Mouse (Mus musculus): ENCODE results near the gene Wdr43. TPM values are rescaled to one million over a fixed set of nuclear protein-coding genes. Genes with fewer than 3 reads are reported as not detected.

Wdr43 gene
- polyA plus RNA-seq, 1 experiment, result 35.6 TPM

DNA sequence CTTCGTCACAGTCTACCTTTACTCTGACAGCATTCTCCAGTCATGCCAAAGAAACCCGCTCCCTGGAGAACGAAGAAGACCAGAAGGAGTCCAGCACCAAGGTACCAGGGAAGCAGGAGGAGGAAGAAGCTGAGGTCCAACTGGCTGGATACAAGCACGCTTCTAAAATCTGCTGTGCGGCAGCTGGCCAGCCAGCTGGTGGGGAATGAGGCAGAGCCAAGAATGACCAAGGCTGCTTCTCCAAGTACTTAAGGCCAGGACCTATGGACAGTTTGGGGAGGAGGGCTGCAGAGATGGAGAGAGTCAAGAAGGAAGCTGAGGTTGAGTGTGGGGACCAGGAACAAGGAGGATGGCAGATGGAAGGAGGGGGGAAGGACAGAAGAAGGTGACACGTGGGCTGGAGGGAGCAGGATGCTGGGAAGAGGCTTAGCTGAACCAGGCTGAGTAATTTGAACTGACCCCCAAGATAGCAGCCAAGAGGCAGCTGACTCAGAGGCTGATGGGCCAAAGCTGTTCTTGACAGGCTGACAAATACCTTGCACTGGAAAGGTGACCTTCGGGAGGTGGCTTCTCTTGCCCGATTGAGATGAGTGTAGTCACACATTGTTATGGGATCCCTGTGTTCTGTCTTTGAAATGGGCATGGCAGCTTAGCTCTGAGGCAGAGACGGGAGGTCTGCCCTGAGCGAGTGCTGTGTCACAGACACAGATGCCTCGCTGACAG lies 82.4 kb downstream of the Wdr43 start:
- peak in 1 of 2 experiments; percentile 27 for DNase-seq (ENCODE audit: extremely low spot score in 1 of 2, low spot score in 1 of 2)

DNA sequence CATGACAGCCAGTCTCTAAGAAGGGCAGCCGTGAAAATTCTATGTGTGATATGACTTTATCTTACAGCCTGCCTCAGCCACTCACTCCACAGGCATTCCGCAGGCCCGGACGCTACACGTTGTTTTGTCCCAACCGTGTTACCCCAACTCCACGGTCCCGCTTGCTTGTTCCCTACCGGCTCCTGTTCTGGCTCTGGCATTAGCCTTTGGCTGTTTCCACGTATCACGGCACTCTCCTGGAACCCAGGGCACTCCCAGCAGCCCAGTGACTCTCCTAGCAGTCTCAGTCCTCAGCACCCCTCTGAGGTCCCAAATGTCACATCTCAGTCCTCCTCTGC lies 82.9 kb downstream of the Wdr43 start:
- no peak for DNase-seq (ENCODE audit: extremely low spot score in 1 of 2, low spot score in 1 of 2)

DNA sequence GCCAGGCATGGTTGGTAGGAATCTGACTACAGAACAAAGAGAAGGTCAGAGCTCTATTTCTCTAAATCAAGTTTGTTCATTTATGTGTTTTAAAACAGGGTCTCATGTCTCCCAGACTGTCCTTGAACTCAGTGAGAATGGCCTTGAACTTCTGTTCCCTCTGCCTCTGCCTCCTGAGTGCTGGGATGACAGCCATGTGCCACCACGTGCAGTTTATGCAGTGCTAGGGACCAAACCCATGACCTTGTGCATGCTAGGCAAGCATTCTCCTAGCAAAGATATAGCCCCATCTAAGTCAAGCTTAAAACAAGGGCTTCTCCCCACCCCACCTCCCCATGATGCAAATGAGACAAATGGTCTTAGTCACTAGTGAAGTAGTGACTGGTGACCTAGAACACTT lies 89.4 kb downstream of the Wdr43 start:
- DNase-seq (ENCODE audit: extremely low spot score in 1 of 2, low spot score in 1 of 2), result no peak

DNA sequence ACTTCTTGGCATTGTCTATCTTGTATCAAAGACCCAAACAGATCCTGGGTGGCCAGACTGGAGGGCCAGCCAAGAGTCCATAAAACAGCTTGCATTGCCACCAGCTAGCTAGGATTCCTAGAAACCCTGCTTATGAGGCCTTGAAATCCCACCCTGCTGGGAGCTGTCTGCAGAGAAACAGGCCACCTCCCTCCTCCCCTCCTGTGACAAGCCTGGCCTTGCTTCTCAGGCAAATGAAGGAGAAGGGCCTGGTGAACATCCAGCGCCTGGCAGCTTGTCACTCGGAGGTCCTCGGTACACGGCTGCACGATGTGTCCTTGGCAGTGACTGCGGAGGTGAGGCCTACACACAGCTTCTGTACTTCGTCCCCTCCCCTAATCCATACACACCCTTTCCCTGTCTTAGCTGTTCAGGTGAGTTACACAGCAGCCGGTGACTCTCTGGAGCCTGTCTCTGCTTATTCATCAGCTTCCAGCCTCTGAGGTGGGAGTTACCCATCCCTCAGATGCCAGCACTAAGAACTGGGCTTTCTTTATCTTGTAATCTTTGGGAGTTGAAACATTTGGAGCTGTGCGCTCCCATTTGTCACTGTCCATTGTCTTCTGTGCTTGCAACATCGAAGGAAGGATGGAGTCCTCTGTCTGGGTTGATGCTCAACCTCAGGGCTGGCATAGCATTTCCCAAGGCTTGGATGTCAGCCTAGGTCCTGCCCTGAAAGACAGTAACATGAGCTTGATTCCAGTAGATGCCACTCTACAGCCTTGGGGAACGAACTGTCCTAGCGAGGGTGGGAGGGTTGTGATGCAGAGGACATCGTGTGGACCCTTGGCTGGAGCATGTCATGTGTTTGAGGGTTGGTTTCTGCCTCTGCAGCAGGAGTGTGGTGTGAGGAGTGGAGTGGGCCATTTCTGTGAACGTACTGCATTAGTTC lies 90.1 kb downstream of the Wdr43 start:
- no peak for DNase-seq (ENCODE audit: extremely low spot score in 1 of 2, low spot score in 1 of 2)

DNA sequence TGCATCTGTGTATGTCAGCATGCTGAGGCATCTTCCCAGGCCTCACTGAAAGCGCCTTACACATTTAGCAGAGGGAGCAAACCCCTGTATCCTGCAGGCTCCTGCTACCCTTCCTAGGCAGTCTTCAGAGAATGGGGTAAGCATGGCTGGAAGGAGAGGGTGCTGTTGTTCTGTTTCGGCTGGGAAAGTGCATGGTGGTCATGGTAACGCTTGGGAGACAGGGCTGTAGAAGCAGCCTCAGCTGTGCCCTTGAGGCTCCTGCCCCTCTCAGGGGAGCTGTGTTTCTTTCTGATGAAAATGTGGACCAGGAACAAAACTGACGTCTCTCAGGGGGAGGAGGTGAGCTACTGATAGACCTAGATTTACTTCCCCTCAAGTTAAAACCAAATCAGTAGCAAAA lies 92.0 kb downstream of the Wdr43 start:
- DNase-seq (ENCODE audit: extremely low spot score in 1 of 2, low spot score in 1 of 2), result no peak

Other genes with a start within 250 kb of the Wdr43 start
- gene Gm4707, start 156.0 kb upstream of the Wdr43 start, polyA plus RNA-seq (2012; rRNA removed), result 2.1 and 2.4 TPM in 2 replicates
- 26.8 and 27.6 TPM in 2 replicates for gene Smchd1, start 140.6 kb upstream of the Wdr43 start, polyA plus RNA-seq (2012; rRNA removed)
- gene Ndc80, start 89.0 kb upstream of the Wdr43 start, polyA plus RNA-seq (2012; rRNA removed), result 0.36 and 0.48 TPM in 2 replicates
- gene Spdya, start 63.8 kb upstream of the Wdr43 start, polyA plus RNA-seq (2012; rRNA removed), result 1.5 and 1.8 TPM in 2 replicates
- gene Togaram2, start 57.4 kb downstream of the Wdr43 start, polyA plus RNA-seq (2012; rRNA removed), result 4.9 and 6.2 TPM in 2 replicates
- 0.04 TPM in 2 replicates for gene Pcare, start 137.0 kb downstream of the Wdr43 start, polyA plus RNA-seq (2012; rRNA removed)
- 61.5 and 63.9 TPM in 2 replicates for gene Clip4, start 152.6 kb downstream of the Wdr43 start, polyA plus RNA-seq (2012; rRNA removed)

Measured in frontal cortex, adult 2 months (tissue).